9 mouse cellular contexts compared by ENCODE assay signal in the genomic region with DNA sequence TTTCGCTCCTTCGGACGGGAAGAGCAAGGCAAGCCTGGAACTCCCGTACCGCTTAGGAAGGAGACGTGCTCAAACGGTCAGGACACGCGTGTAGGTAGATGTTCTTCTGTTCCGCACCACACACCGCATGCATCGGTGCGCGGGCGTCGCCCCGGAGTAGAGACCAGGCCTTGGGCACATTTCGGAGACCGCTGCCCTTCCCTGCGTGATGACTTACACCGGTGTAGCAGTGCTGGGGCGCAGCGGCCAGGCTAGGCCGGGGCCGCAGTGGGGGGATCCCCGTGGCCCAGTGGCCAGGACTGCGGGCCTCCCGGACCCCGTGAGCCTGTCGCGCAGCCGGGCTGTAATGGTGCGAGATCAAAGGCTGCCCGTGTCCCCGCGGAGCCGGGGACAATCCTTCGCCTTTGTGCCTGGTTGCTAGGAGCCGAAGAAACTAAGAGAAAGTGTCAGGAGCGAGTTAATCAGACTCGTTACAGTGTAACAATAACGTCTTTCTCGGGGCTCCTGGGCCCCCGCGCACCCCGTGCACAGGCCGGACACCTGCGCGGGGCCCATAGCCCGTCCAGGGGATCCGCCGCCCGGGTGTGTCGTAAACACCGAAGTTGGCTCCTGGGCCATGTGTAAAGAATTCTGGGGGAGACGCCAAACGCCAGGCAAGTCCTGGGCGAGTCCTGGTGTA. TPM values are rescaled to one million over a fixed set of nuclear protein-coding genes. Genes with fewer than 3 reads are reported as not detected.
DNase-seq lines count a peak whose midpoint lies in the region; ATAC-seq and TF ChIP-seq lines count a peak whose summit lies in the region.
"Had no signal": no experiment of that assay in that cellular context is flagged by ENCODE, and none has a peak within 500 bp of the region (broad histone marks: within the 10 kb centered on the region; RNA-seq: fewer than 3 reads in every experiment).

No protein-coding gene starts in this region.

- no peak overlapping the region for H3K9ac ChIP-seq in heart, adult 2 months (ENCODE audit: low read depth, low read length)
- peak overlapping the region; percentile 26 for H3K9ac ChIP-seq in forebrain, embryonic 15.5 days (replicated peaks)
- H3K9ac ChIP-seq in kidney, embryonic 15.5 days = peak overlapping the region; percentile 19
- H3K9ac ChIP-seq in liver, postnatal 0 days (replicated peaks) = no peak overlapping the region; the same call in 1 of the 2 replicates
- no peak overlapping the region for H3K9ac ChIP-seq in stomach, embryonic 14.5 days (replicated peaks; ENCODE audit: low read depth, low read length)

- TF ChIP-seq EP300 in heart, adult 2 months (IDR thresholded peaks at IDR 0.05; ENCODE audit: insufficient read depth, low read depth, low read length) = no peak
- no peak for TF ChIP-seq EP300 in liver, postnatal 0 days (IDR thresholded peaks at IDR 0.05; ENCODE audit: low read depth)

- DNase-seq in heart, adult 2 months = peak; percentile 9 to 20
- no peak for DNase-seq in heart, adult 8-10 months (ENCODE audit: low spot score)
- DNase-seq in liver, postnatal 0 days = peak; percentile 16
- DNase-seq in c-Kit-positive CD71-positive TER-119-positive erythroid progenitor cells, embryonic 14.5 days (ENCODE audit: low spot score) = no peak

- H3K4me1 ChIP-seq in heart, adult 2 months (ENCODE audit: control insufficient read depth, insufficient read depth, low read length) = no peaks in the 10 kb centered on the region
- peaks cover 3% of the 10 kb centered on the region; the same call in 1 of the 2 replicates for H3K4me1 ChIP-seq in bone marrow macrophage, adult 2 months (ENCODE audit: control insufficient read depth, insufficient read depth, low read length)
- H3K4me1 ChIP-seq in forebrain, embryonic 15.5 days = peaks cover 32% of the 10 kb centered on the region
- peaks cover 18% of the 10 kb centered on the region for H3K4me1 ChIP-seq in kidney, embryonic 15.5 days
- H3K4me1 ChIP-seq in liver, postnatal 0 days (ENCODE audit: insufficient read depth) = peaks cover 8% of the 10 kb centered on the region
- 0 out of 2 replicates have a peak, but pooled peaks cover 9% of the 10 kb centered on the region for H3K4me1 ChIP-seq in stomach, embryonic 14.5 days (ENCODE audit: control insufficient read depth, insufficient read depth, low read length)

- TF ChIP-seq CTCF in heart, adult 2 months (IDR thresholded peaks at IDR 0.05) = no peak
- no peak for TF ChIP-seq CTCF in bone marrow macrophage, adult 2 months (IDR thresholded peaks at IDR 0.05; ENCODE audit: low read depth, low read length)
- no peak for TF ChIP-seq CTCF in liver, postnatal 0 days (IDR thresholded peaks at IDR 0.05; ENCODE audit: low read depth)

- TF ChIP-seq POLR2A in heart, adult 2 months (IDR thresholded peaks at IDR 0.05; ENCODE audit: insufficient read depth, low read depth, low read length) = no peak
- TF ChIP-seq POLR2A in bone marrow macrophage, adult 2 months (IDR thresholded peaks at IDR 0.05; ENCODE audit: borderline replicate concordance, low read depth, low read length) = no peak

- peaks cover 5% of the 10 kb centered on the region for H3K27me3 ChIP-seq in heart, adult 2 months (ENCODE audit: control insufficient read depth, insufficient read depth, low read length)
- H3K27me3 ChIP-seq in forebrain, embryonic 15.5 days = peaks cover 47% of the 10 kb centered on the region
- H3K27me3 ChIP-seq in kidney, embryonic 15.5 days = peaks cover 86% of the 10 kb centered on the region
- peaks cover 37% of the 10 kb centered on the region for H3K27me3 ChIP-seq in liver, postnatal 0 days (ENCODE audit: insufficient read depth, low read length)
- peaks cover 32% of the 10 kb centered on the region for H3K27me3 ChIP-seq in stomach, embryonic 14.5 days (ENCODE audit: control insufficient read depth, insufficient read depth, low read length)

- peak overlapping the region; percentile 57 for H3K4me2 ChIP-seq in forebrain, embryonic 15.5 days (replicated peaks)
- peak overlapping the region; percentile 82 for H3K4me2 ChIP-seq in kidney, embryonic 15.5 days
- peak overlapping the region; percentile 65 for H3K4me2 ChIP-seq in liver, postnatal 0 days (ENCODE audit: low read depth, low read length)
- peak overlapping the region; percentile 69 for H3K4me2 ChIP-seq in stomach, embryonic 14.5 days (replicated peaks; ENCODE audit: low read depth, low read length)

- intact Hi-C loops in heart, adult 2 months (cut with DNase I) = no loop called here

- whole genome bisulfite sequencing in heart, adult 2 months = 4% methylated on average over 58 of the region's 58 CpGs
- WGBS in forebrain, embryonic 15.5 days = 1% methylated on average over 58 of the region's 58 CpGs
- 2% methylated on average over 58 of the region's 58 CpGs for WGBS in kidney, embryonic 15.5 days
- 2% methylated on average over 58 of the region's 58 CpGs for WGBS in liver, postnatal 0 days (ENCODE audit: insufficient replicate concordance)
- WGBS in stomach, embryonic 14.5 days = 2% methylated on average over 58 of the region's 58 CpGs

- H3K79me2 ChIP-seq in heart, adult 2 months (replicated peaks; ENCODE audit: control insufficient read depth, insufficient read depth, low read length) = no peaks in the 10 kb centered on the region

- peak overlapping the region; percentile 21; the same call in 1 of the 2 replicates for H3K4me3 ChIP-seq in heart, adult 2 months
- H3K4me3 ChIP-seq in bone marrow macrophage, adult 2 months (ENCODE audit: insufficient read depth, low read length) = peak overlapping the region; percentile 57
- H3K4me3 ChIP-seq in forebrain, embryonic 15.5 days = peak overlapping the region; percentile 32
- H3K4me3 ChIP-seq in kidney, embryonic 15.5 days (replicated peaks) = peak overlapping the region; percentile 41
- peak overlapping the region; percentile 35 for H3K4me3 ChIP-seq in liver, postnatal 0 days (ENCODE audit: low read depth, low read length)
- H3K4me3 ChIP-seq in stomach, embryonic 14.5 days (ENCODE audit: low read depth, low read length) = peak overlapping the region; percentile 27

- H3K36me3 ChIP-seq in heart, adult 2 months (ENCODE audit: control insufficient read depth, insufficient read depth, low read length) = no peaks in the 10 kb centered on the region
- no peaks in the 10 kb centered on the region for H3K36me3 ChIP-seq in forebrain, embryonic 15.5 days
- no peaks in the 10 kb centered on the region for H3K36me3 ChIP-seq in kidney, embryonic 15.5 days
- no peaks in the 10 kb centered on the region for H3K36me3 ChIP-seq in liver, postnatal 0 days (replicated peaks; ENCODE audit: insufficient read depth, low read length)
- no peaks in the 10 kb centered on the region for H3K36me3 ChIP-seq in stomach, embryonic 14.5 days (ENCODE audit: control insufficient read depth, insufficient read depth, low read length)

- peak; percentile 88 for ATAC-seq in forebrain, embryonic 15.5 days (replicated peaks)
- peak; percentile 73 for ATAC-seq in kidney, embryonic 15.5 days (replicated peaks; ENCODE audit: low FRiP score)
- ATAC-seq in liver, postnatal 0 days = no peak
- no peak; the same call in 1 of the 2 replicates for ATAC-seq in stomach, embryonic 14.5 days (ENCODE audit: insufficient number of reproducible peaks, insufficient read depth, low FRiP score, low read depth)

- H3K27ac ChIP-seq in heart, adult 2 months = no peak overlapping the region
- no peak overlapping the region for H3K27ac ChIP-seq in bone marrow macrophage, adult 2 months (ENCODE audit: insufficient read depth, low read depth, low read length)
- H3K27ac ChIP-seq in forebrain, embryonic 15.5 days (replicated peaks) = peak overlapping the region; percentile 36; the same call in 1 of the 2 replicates
- H3K27ac ChIP-seq in kidney, embryonic 15.5 days = no peak overlapping the region
- H3K27ac ChIP-seq in liver, postnatal 0 days (ENCODE audit: low read depth) = no peak overlapping the region
- H3K27ac ChIP-seq in stomach, embryonic 14.5 days (ENCODE audit: low read length) = no peak overlapping the region

- H3K9me3 ChIP-seq in forebrain, embryonic 15.5 days = no peaks in the 10 kb centered on the region
- H3K9me3 ChIP-seq in kidney, embryonic 15.5 days (replicated peaks) = no peaks in the 10 kb centered on the region
- H3K9me3 ChIP-seq in liver, postnatal 0 days (ENCODE audit: low read length) = no peaks in the 10 kb centered on the region
- H3K9me3 ChIP-seq in stomach, embryonic 14.5 days (ENCODE audit: control insufficient read depth, low read depth, low read length) = no peaks in the 10 kb centered on the region

RNA-seq across cellular contexts. Expression of a gene that starts 44.2 kb away (rescaled TPM):
- not detected for total RNA-seq in heart, adult 2 months (2021)
- not detected in 2 replicates for polyA plus RNA-seq in heart, adult 2 months (2012; rRNA removed)
- not detected for total RNA-seq in heart, adult 8-10 months (2022)
- polyA plus RNA-seq in bone marrow macrophage, adult 2 months (2012; ENCODE audit: insufficient read depth, insufficient read length, missing spikeins) = not detected in 2 replicates
- 0.74 and 0.75 TPM in 2 replicates for polyA plus RNA-seq in forebrain, embryonic 15.5 days (2015; fragmentation: Nextera tagmentation; extraction: Ambion mirVana)
- 0.10 TPM in 1 of 2 replicates, not detected in the other for polyA plus RNA-seq in kidney, embryonic 15.5 days (2015; fragmentation: Nextera tagmentation; extraction: Ambion mirVana)
- polyA plus RNA-seq in liver, postnatal 0 days (2015; fragmentation: Nextera tagmentation; extraction: Ambion mirVana) = not detected in 2 replicates
- polyA plus RNA-seq in stomach, embryonic 14.5 days (2014; fragmentation: Nextera tagmentation; extraction: Ambion mirVana) = not detected in 2 replicates
- polyA plus RNA-seq: spleen, adult 2 months had no signal

RNA-seq across cellular contexts. Expression of a gene that starts 58.8 kb away (rescaled TPM):
- total RNA-seq in heart, adult 2 months (2021) = not detected
- not detected in 2 replicates for polyA plus RNA-seq in heart, adult 2 months (2012; rRNA removed)
- total RNA-seq in heart, adult 8-10 months (2022) = not detected
- not detected in 2 replicates for polyA plus RNA-seq in bone marrow macrophage, adult 2 months (2012; ENCODE audit: insufficient read depth, insufficient read length, missing spikeins)
- 14.2 and 15.2 TPM in 2 replicates for polyA plus RNA-seq in forebrain, embryonic 15.5 days (2015; fragmentation: Nextera tagmentation; extraction: Ambion mirVana)
- polyA plus RNA-seq in kidney, embryonic 15.5 days (2015; fragmentation: Nextera tagmentation; extraction: Ambion mirVana) = 0.13 TPM in 1 of 2 replicates, not detected in the other
- polyA plus RNA-seq in liver, postnatal 0 days (2015; fragmentation: Nextera tagmentation; extraction: Ambion mirVana) = not detected in 2 replicates
- polyA plus RNA-seq in stomach, embryonic 14.5 days (2014; fragmentation: Nextera tagmentation; extraction: Ambion mirVana) = not detected in 2 replicates
- polyA plus RNA-seq: spleen, adult 2 months had no signal

Comparison
In these comparisons a context has a peak if more than half of its experiments do, and no peak if none do; other contexts are left out.
1. DNase-seq: peak in heart, adult 2 months (2 of 2) and liver, postnatal 0 days (single experiment); none in heart, adult 8-10 months (single experiment) and c-Kit-positive CD71-positive TER-119-positive erythroid progenitor cells, embryonic 14.5 days (single experiment).
2. H3K9ac ChIP-seq: peak in forebrain, embryonic 15.5 days (single experiment) and kidney, embryonic 15.5 days (single experiment); none in heart, adult 2 months (single experiment), liver, postnatal 0 days (single experiment) and stomach, embryonic 14.5 days (single experiment).
3. ATAC-seq: peak in forebrain, embryonic 15.5 days (single experiment) and kidney, embryonic 15.5 days (single experiment); none in liver, postnatal 0 days (single experiment) and stomach, embryonic 14.5 days (single experiment).
4. RNA of a gene that starts 58.8 kb away (polyA plus RNA-seq): 14.2 to 15.2 TPM in forebrain, embryonic 15.5 days; not detected in bone marrow macrophage, adult 2 months, 0.13 TPM in kidney, embryonic 15.5 days, not detected in heart, adult 2 months, not detected in liver, postnatal 0 days and not detected in stomach, embryonic 14.5 days; every median in the first group is over 10 times any median in the second.
5. Peak in every context shown above with its lines, with median percentiles within 50 percentile points of each other: H3K4me3 ChIP-seq and H3K4me2 ChIP-seq.